Comparison of ENCODE assay signal across 7 mouse cellular contexts in the genomic region with DNA sequence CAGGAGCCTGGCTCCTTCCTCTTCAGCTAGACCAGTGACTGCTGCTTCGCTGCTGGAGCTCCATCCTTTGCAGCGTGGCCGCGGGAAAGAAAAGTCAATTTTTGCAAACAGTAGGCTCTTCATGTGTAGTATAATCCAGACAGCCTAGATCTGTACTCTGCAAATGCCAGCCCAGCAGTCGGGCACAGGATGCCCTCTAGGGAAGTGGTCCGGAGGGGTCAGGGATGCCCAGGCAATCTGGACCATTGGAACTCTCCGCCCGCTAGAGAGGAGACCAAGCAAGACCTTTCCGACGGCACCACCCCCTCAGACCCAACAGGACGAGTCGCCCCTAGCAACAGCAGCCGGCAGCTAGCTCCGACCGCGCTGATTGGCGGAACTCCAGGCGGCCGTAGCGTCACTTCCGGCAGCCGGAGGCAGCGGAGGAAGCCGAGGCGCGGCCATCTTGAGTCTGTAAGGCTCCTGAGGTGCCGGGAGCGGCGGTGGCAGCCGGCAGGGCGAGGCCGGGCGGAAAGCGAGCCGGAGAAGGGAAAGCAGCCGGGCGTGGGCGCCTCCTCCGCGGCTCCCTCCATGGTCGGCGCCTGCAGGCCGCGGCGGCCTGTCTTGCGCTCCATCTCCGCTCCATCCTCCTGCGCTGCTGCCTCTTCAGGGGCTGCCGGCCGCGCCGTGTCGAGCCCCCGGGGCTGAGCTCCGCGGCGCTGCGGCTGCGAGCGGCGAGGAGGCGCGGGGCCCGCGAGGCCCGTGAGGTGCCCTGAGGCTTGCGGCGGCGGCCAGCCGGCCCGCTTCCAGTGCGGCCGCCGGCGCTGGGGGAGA. TPM values are rescaled to one million over a fixed set of nuclear protein-coding genes. Genes with fewer than 3 reads are reported as not detected.
DNase-seq lines count a peak whose midpoint lies in the region; ATAC-seq and TF ChIP-seq lines count a peak whose summit lies in the region.

A gene (plus strand): TSS at position 450 of the 813 bp plus-strand sequence.

- intact Hi-C loops in left cerebral cortex, postnatal 4 days (cut with DNase I), result no loop called here

- peak within 1 kb of the TSS; percentile 90 for H3K4me2 ChIP-seq in intestine, postnatal 0 days (replicated peaks; ENCODE audit: low read depth)
- H3K4me2 ChIP-seq in midbrain, embryonic 12.5 days (replicated peaks), result peak within 1 kb of the TSS; percentile 97

- peak; percentile 86 for TF ChIP-seq POLR2A in small intestine, adult 2 months (IDR thresholded peaks at IDR 0.05; ENCODE audit: low read depth, low read length)

- no peak for TF ChIP-seq CTCF in intestine, postnatal 0 days (IDR thresholded peaks at IDR 0.05; ENCODE audit: low read depth)
- TF ChIP-seq CTCF in small intestine, adult 2 months (IDR thresholded peaks at IDR 0.05; ENCODE audit: extremely low read depth, insufficient read length, insufficient replicate concordance, low read depth, low read length), result no peak

- H3K36me3 ChIP-seq in embryonic facial prominence, embryonic 10.5 days (replicated peaks), result peaks cover 13% of the 10 kb centered on the region
- no peaks in the 10 kb centered on the region for H3K36me3 ChIP-seq in intestine, postnatal 0 days (ENCODE audit: control insufficient read depth, insufficient read depth)
- no peaks in the 10 kb centered on the region; the same call in 1 of the 2 replicates for H3K36me3 ChIP-seq in midbrain, embryonic 12.5 days
- no peaks in the 10 kb centered on the region for H3K36me3 ChIP-seq in small intestine, adult 2 months (ENCODE audit: control insufficient read depth, insufficient read depth, low read length)

- WGBS in embryonic facial prominence, embryonic 10.5 days, result 1% methylated on average over 75 of the region's 75 CpGs
- whole genome bisulfite sequencing in intestine, postnatal 0 days, result under 1% methylated on average over 70 of the region's 75 CpGs
- under 1% methylated on average over 52 of the region's 75 CpGs for WGBS in midbrain, embryonic 12.5 days
- under 1% methylated on average over 75 of the region's 75 CpGs for WGBS in small intestine, adult 2 months

- ATAC-seq in intestine, postnatal 0 days, result peak; percentile 97
- ATAC-seq in midbrain, embryonic 12.5 days (ENCODE audit: low FRiP score, low read depth), result peak; percentile 98

- H3K9ac ChIP-seq in intestine, postnatal 0 days (ENCODE audit: low read depth, low read length), result peak within 1 kb of the TSS; percentile 98
- H3K9ac ChIP-seq in midbrain, embryonic 12.5 days (replicated peaks), result peak within 1 kb of the TSS; percentile 100

- peak within 1 kb of the TSS; percentile 98 for H3K4me3 ChIP-seq in embryonic facial prominence, embryonic 10.5 days
- peak within 1 kb of the TSS; percentile 100 for H3K4me3 ChIP-seq in intestine, postnatal 0 days (ENCODE audit: low read depth, low read length)
- H3K4me3 ChIP-seq in midbrain, embryonic 12.5 days, result peak within 1 kb of the TSS; percentile 100
- peak within 1 kb of the TSS; percentile 88 for H3K4me3 ChIP-seq in small intestine, adult 2 months (ENCODE audit: low read depth, low read length)

- H3K4me1 ChIP-seq in embryonic facial prominence, embryonic 10.5 days, result peaks cover 31% of the 10 kb centered on the region
- peaks cover 9% of the 10 kb centered on the region for H3K4me1 ChIP-seq in intestine, postnatal 0 days (replicated peaks; ENCODE audit: control insufficient read depth, insufficient read depth, low read length)
- peaks cover 24% of the 10 kb centered on the region for H3K4me1 ChIP-seq in midbrain, embryonic 12.5 days
- peaks cover 2% of the 10 kb centered on the region; the same call in 1 of the 2 replicates for H3K4me1 ChIP-seq in small intestine, adult 2 months (ENCODE audit: control insufficient read depth, insufficient read depth, insufficient read length, low read length)

- peak within 1 kb of the TSS; percentile 97 for H3K27ac ChIP-seq in embryonic facial prominence, embryonic 10.5 days (replicated peaks)
- peak within 1 kb of the TSS; percentile 96 for H3K27ac ChIP-seq in intestine, postnatal 0 days (ENCODE audit: low read depth, low read length)
- H3K27ac ChIP-seq in midbrain, embryonic 12.5 days (replicated peaks), result peak within 1 kb of the TSS; percentile 96
- H3K27ac ChIP-seq in small intestine, adult 2 months (ENCODE audit: insufficient read depth, low read depth, low read length), result peak within 1 kb of the TSS; percentile 74

- peak; percentile 98 for DNase-seq in adrenal gland, postnatal 10 days
- DNase-seq in embryonic facial prominence, embryonic 10.5 days (ENCODE audit: low spot score), result peak; percentile 98
- no peak for DNase-seq in gonadal fat pad, adult 2 months (ENCODE audit: low read depth)
- peak; percentile 98 for DNase-seq in left cerebral cortex, postnatal 4 days

- H3K27me3 ChIP-seq in embryonic facial prominence, embryonic 10.5 days (replicated peaks; ENCODE audit: low read depth, poor library complexity, severe bottlenecking), result 0 out of 2 replicates have a peak, but pooled peaks cover 4% of the 10 kb centered on the region
- no peaks in the 10 kb centered on the region for H3K27me3 ChIP-seq in intestine, postnatal 0 days (replicated peaks; ENCODE audit: control insufficient read depth, insufficient read depth, low read length)
- H3K27me3 ChIP-seq in midbrain, embryonic 12.5 days, result no peaks in the 10 kb centered on the region
- H3K27me3 ChIP-seq in small intestine, adult 2 months (ENCODE audit: control insufficient read depth, insufficient read depth, low read length), result no peaks in the 10 kb centered on the region

- no peaks in the 10 kb centered on the region for H3K9me3 ChIP-seq in embryonic facial prominence, embryonic 10.5 days
- H3K9me3 ChIP-seq in intestine, postnatal 0 days (ENCODE audit: control insufficient read depth), result no peaks in the 10 kb centered on the region
- no peaks in the 10 kb centered on the region for H3K9me3 ChIP-seq in midbrain, embryonic 12.5 days

RNA-seq across cellular contexts. Expression of the gene that starts here (rescaled TPM):
- 10 to 100 TPM; 84.9 to 94.1 TPM for total RNA-seq in adrenal gland, postnatal 10 days (2021)
- polyA plus RNA-seq in embryonic facial prominence, embryonic 10.5 days (2016; fragmentation: Nextera tagmentation; extraction: Ambion mirVana), result 41.7 and 45.6 TPM in 2 replicates
- polyA plus RNA-seq in gonadal fat pad, adult 2 months (2012; rRNA removed), result 27.8 and 30.3 TPM in 2 replicates
- 24.7 and 25.5 TPM in 2 replicates for polyA plus RNA-seq in intestine, postnatal 0 days (2015; fragmentation: Nextera tagmentation; extraction: Ambion mirVana)
- total RNA-seq in left cerebral cortex, postnatal 4 days (2021), result 100 to 1,000 TPM; 139 to 141 TPM
- 75.6 and 90.6 TPM in 2 replicates for polyA plus RNA-seq in midbrain, embryonic 12.5 days (2016; fragmentation: Nextera tagmentation; extraction: Ambion mirVana)
- 9.8 and 19.3 TPM in 2 replicates for polyA plus RNA-seq in small intestine, adult 2 months (2012; rRNA removed)
